Mouse (Mus musculus) lung, adult 2 months (tissue): Measurements from ENCODE around the gene Pck1.

ENCODE experiments used
- CTCF ChIP-seq: fragments of 200-500 bp; IDR thresholded peaks from 2 replicates; pipeline ENCODE4 v1.5.1; 2011; ENCODE audit warnings: mild to moderate bottlenecking, low read length, control low read depth; ENCODE audit not compliant: insufficient read depth
- POLR2A ChIP-seq: fragments of 200-500 bp; IDR thresholded peaks from 2 replicates; pipeline ENCODE4 v1.6.1; 2011; ENCODE audit warnings: low read depth, mild to moderate bottlenecking, control low read depth, low read length, borderline replicate concordance; ENCODE audit errors: extremely low read depth

GRCm38 (mm10) chr2:173138323-173139239, 14.3 kb upstream of the Pck1 start:
- TF ChIP-seq POLR2A (no peak), CTCF (no peak)
